Comparison of ENCODE assay signal across 15 mouse cellular contexts in the genomic region with DNA sequence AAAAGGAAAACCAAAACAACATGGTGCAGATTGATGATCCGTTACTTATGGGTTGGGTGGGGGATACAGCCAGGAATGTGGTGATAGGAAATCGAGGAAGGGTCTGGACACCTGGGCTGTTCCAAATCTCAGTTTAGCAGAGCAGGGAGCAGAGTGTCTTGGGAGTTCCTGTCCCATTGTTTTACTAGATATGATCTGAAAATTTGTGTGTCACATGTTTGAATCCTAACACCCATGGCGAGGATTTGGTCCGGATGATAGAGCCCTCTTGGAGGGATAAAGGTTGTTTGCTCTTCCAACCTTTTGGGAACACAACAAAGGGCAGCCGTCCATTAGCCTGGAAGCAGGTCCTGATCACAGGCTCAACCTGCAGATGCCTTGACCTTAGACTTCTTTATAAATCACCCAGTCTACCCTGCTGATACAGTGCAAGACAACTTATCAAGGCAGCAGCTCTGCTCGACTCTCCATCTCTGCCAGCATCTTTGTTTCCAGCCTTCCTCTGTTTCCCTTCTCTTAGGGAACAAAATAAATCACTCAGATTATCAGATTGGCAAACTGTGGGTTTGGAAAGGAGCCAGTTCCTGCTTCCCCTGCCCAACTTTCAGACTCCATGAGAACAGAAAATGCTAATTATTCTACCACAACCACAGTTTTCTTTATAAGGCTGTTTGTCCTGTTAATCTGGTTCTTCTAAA. TPM values are rescaled to one million over a fixed set of nuclear protein-coding genes. Genes with fewer than 3 reads are reported as not detected.
DNase-seq lines count a peak whose midpoint lies in the region; ATAC-seq and TF ChIP-seq lines count a peak whose summit lies in the region.
"Had no signal": no experiment of that assay in that cellular context is flagged by ENCODE, and none has a peak within 500 bp of the region (broad histone marks: within the 10 kb centered on the region; RNA-seq: fewer than 3 reads in every experiment).

No protein-coding gene starts in this region.

- H3K27ac ChIP-seq in gastrocnemius, adult 2 months: peak overlapping the region; percentile 67
- H3K27ac ChIP-seq in kidney, embryonic 15.5 days: peak overlapping the region; percentile 16; the same call in 1 of the 2 replicates
- H3K27ac ChIP-seq: limb, embryonic 15.5 days; midbrain, embryonic 10.5 days had no signal

- peak; percentile 28 for DNase-seq in gastrocnemius, adult 2 months
- DNase-seq in gastrocnemius, postnatal 4 days (ENCODE audit: low spot score in 2 of 2): no peak
- peak; percentile 54 to 73 for DNase-seq in heart, adult 9 months (ENCODE audit: low spot score in 2 of 2)
- DNase-seq in lung, postnatal 36 days: peak; percentile 61
- no peak for DNase-seq in left cerebral cortex, adult 18-20 months (ENCODE audit: low spot score in 2 of 2)
- no peak for DNase-seq in T-cell, adult 2 months (ENCODE audit: low spot score)
- DNase-seq: layer of hippocampus, adult 9-11 months had no signal

- no peak overlapping the region for H3K4me3 ChIP-seq in gastrocnemius, adult 2 months
- H3K4me3 ChIP-seq in kidney, embryonic 15.5 days (replicated peaks): no peak overlapping the region
- H3K4me3 ChIP-seq: limb, embryonic 15.5 days; midbrain, embryonic 10.5 days had no signal

- H3K4me1 ChIP-seq in kidney, embryonic 15.5 days: no peaks in the 10 kb centered on the region
- H3K4me1 ChIP-seq: limb, embryonic 15.5 days; midbrain, embryonic 10.5 days had no signal

- no peak for TF ChIP-seq CTCF in gastrocnemius, adult 2 months (IDR thresholded peaks at IDR 0.05)

- H3K36me3 ChIP-seq in kidney, embryonic 15.5 days: no peaks in the 10 kb centered on the region
- H3K36me3 ChIP-seq: limb, embryonic 15.5 days; midbrain, embryonic 10.5 days had no signal

- 57% methylated on average over 6 of the region's 6 CpGs for WGBS in kidney, embryonic 15.5 days

- no peak overlapping the region for H3K4me2 ChIP-seq in kidney, embryonic 15.5 days
- H3K4me2 ChIP-seq: limb, embryonic 15.5 days had no signal

- H3K9me3 ChIP-seq in kidney, embryonic 15.5 days (replicated peaks): no peaks in the 10 kb centered on the region
- H3K9me3 ChIP-seq: limb, embryonic 15.5 days; midbrain, embryonic 10.5 days had no signal

- H3K9ac ChIP-seq in kidney, embryonic 15.5 days: no peak overlapping the region
- H3K9ac ChIP-seq: limb, embryonic 15.5 days had no signal

- intact Hi-C loops in gastrocnemius, adult 2 months (cut with DNase I): no loop called here

- ATAC-seq in kidney, embryonic 15.5 days (replicated peaks; ENCODE audit: low FRiP score): 0 out of 2 replicates have a peak, but pooled peaks have one; percentile 29
- ATAC-seq in cerebellum, adult (ENCODE audit: insufficient number of reproducible peaks, low FRiP score, low TSS enrichment): no peak

- no peaks in the 10 kb centered on the region for H3K27me3 ChIP-seq in kidney, embryonic 15.5 days
- H3K27me3 ChIP-seq: limb, embryonic 15.5 days had no signal

RNA-seq across cellular contexts. Expression of a gene that starts 26.1 kb away (rescaled TPM):
- not detected for total RNA-seq in gastrocnemius, adult 2 months (2021)
- not detected for total RNA-seq in gastrocnemius, postnatal 4 days (2021)
- not detected in 2 replicates for polyA plus RNA-seq in kidney, embryonic 15.5 days (2015; fragmentation: Nextera tagmentation; extraction: Ambion mirVana)
- not detected for total RNA-seq in left cerebral cortex, adult 18-20 months (2021)
- polyA plus RNA-seq: embryonic facial prominence, embryonic 11.5 days; hindbrain, embryonic 11.5 days; limb, embryonic 15.5 days; midbrain, embryonic 10.5 days; neural tube, embryonic 11.5 days; stomach, embryonic 14.5 days had no signal

RNA-seq across cellular contexts. Expression of a gene that starts 57.7 kb away (rescaled TPM):
- total RNA-seq in gastrocnemius, adult 2 months (2021): 1 to 10 TPM in 1 of 2 experiments, under 1 TPM in 1; 0.77 to 1.2 TPM
- 1 to 10 TPM; 4.4 to 5.3 TPM for total RNA-seq in gastrocnemius, postnatal 4 days (2021)
- polyA plus RNA-seq in kidney, embryonic 15.5 days (2015; fragmentation: Nextera tagmentation; extraction: Ambion mirVana): 18.3 and 20.7 TPM in 2 replicates
- 1 to 10 TPM; 1.5 to 2.0 TPM for total RNA-seq in left cerebral cortex, adult 18-20 months (2021)

Comparison
In these comparisons a context has a peak if more than half of its experiments do, and no peak if none do; other contexts are left out.
1. DNase-seq: peak in gastrocnemius, adult 2 months (single experiment), heart, adult 9 months (2 of 2) and lung, postnatal 36 days (single experiment); none in gastrocnemius, postnatal 4 days (0 of 2), left cerebral cortex, adult 18-20 months (0 of 2) and T-cell, adult 2 months (single experiment).